Mouse (Mus musculus) neural tube, embryonic 14.5 days (tissue): ENCODE measurements around the gene Hacd3. TPM values are rescaled to one million over a fixed set of nuclear protein-coding genes. Genes with fewer than 3 reads are reported as not detected.
"Not testable (repeated sequence)": the region's sequence is repeated elsewhere in the genome, so short reads cannot be mapped to it uniquely, and the experiment has no call there.

Experiments
- ATAC-seq: fragments of 200-750 bp; cut with Nextera tagmentation; 2 replicates; pipeline ENCODE4 v1.8.0; 2017; ENCODE audit warnings: low read depth, mild to moderate bottlenecking, moderate TSS enrichment, moderate library complexity
- H3K27ac ChIP-seq: fragments of 300-500 bp; sonication (generic); 2 replicates; pipeline ENCODE4 v1.5.1; 2014; ENCODE audit warnings: low read depth, mild to moderate bottlenecking, control low read depth, low read length, moderate library complexity, mixed read lengths
- H3K27me3 ChIP-seq: fragments of 300-500 bp; sonication (generic); 2 replicates; pipeline ENCODE4 v1.6.1; 2014; ENCODE audit warnings: low read length; ENCODE audit not compliant: control insufficient read depth, insufficient read depth
- H3K36me3 ChIP-seq: fragments of 300-500 bp; sonication (generic); 2 replicates; pipeline ENCODE4 v1.6.1; 2014; ENCODE audit warnings: low read length, mixed read lengths; ENCODE audit not compliant: control insufficient read depth, insufficient read depth
- H3K4me1 ChIP-seq: fragments of 300-500 bp; sonication (generic); 2 replicates; pipeline ENCODE4 v1.6.1; 2014; ENCODE audit warnings: low read length; ENCODE audit not compliant: control insufficient read depth, insufficient read depth
- H3K4me2 ChIP-seq: fragments of 300-500 bp; sonication (generic); 2 replicates; pipeline ENCODE4 v1.6.1; 2014; ENCODE audit warnings: mild to moderate bottlenecking, low read depth, low read length, control low read depth
- H3K4me3 ChIP-seq: fragments of 300-500 bp; sonication (generic); 2 replicates; pipeline ENCODE4 v1.5.1; 2014; ENCODE audit warnings: low read depth, low read length, control low read depth, mixed read lengths
- H3K9ac ChIP-seq: fragments of 300-500 bp; sonication (generic); replicated peaks from 2 replicates; pipeline ENCODE4 v1.6.1; 2014; ENCODE audit warnings: low read depth, mild to moderate bottlenecking, control low read depth, low read length, mixed read lengths
- H3K9me3 ChIP-seq: fragments of 300-500 bp; sonication (generic); 2 replicates; pipeline ENCODE4 v1.6.1; 2016; ENCODE audit warnings: low read length; ENCODE audit not compliant: control insufficient read depth
- WGBS: fragments of 180-500 bp; shearing (Covaris S2); extraction: QIAGEN DNeasy Blood & Tissue Kit; methylation state at CpG from one replicate; pipeline ENCODE4 v1.1.7; 2014; 5-methylcytosine and 5-hydroxymethylcytosine counted together
- polyA plus RNA-seq: library from polyadenylated mRNA; unstranded; fragments of >200 nt; fragmentation: Nextera tagmentation; extraction: Ambion mirVana; gene quantifications from 2 replicates; pipeline ENCODE4 v1.2.1, GENCODE M21; 2014

Gene Hacd3
- polyA plus RNA-seq, 1 experiment from 2014 or later: 225 TPM

- Histone ChIP-seq H3K4me3 (no peak overlapping the region), H3K36me3 (peaks cover 48% of the 10 kb centered on the region), H3K27me3 (no peaks in the 10 kb centered on the region), H3K9ac (no peak overlapping the region), H3K4me2 (no peak overlapping the region), H3K4me1 (no peaks in the 10 kb centered on the region), H3K9me3 (no peaks in the 10 kb centered on the region), H3K27ac (no peak overlapping the region)
- WGBS: 97% methylated on average over 8 of the region's 8 CpGs
- no peak for ATAC-seq
These were observed 15.8 kb downstream of the Hacd3 start for GRCm38 (mm10) chr9:65005737-65006136.

GRCm38 (mm10) chr9:65001481-65001880, 20.0 kb downstream of the Hacd3 start:
- Histone ChIP-seq H3K27ac (no peak overlapping the region), H3K36me3 (peaks cover 56% of the 10 kb centered on the region), H3K4me3 (no peak overlapping the region), H3K27me3 (no peaks in the 10 kb centered on the region), H3K9ac (no peak overlapping the region), H3K9me3 (no peaks in the 10 kb centered on the region), H3K4me1 (no peaks in the 10 kb centered on the region), H3K4me2 (no peak overlapping the region)
- 52% methylated on average over 4 of the region's 4 CpGs for WGBS
- ATAC-seq: no peak

GRCm38 (mm10) chr9:64995464-64995863, 26.0 kb downstream of the Hacd3 start:
- ATAC-seq, H3K9me3 ChIP-seq, H3K9ac ChIP-seq, H3K27ac ChIP-seq, H3K27me3 ChIP-seq, H3K4me1 ChIP-seq, H3K4me2 ChIP-seq, H3K4me3 ChIP-seq: not testable (repeated sequence)
- peaks cover 56% of the 10 kb centered on the region for H3K36me3 ChIP-seq
- WGBS: 94% methylated on average over 1 of the region's 1 CpGs

- H3K4me2 ChIP-seq: no peak overlapping the region
- H3K4me1 ChIP-seq: no peaks in the 10 kb centered on the region
- H3K4me3 ChIP-seq: no peak overlapping the region
- no peak overlapping the region for H3K9ac ChIP-seq
- 95% methylated on average over 7 of the region's 7 CpGs for WGBS
- H3K36me3 ChIP-seq: peaks cover 58% of the 10 kb centered on the region
- H3K27ac ChIP-seq: no peak overlapping the region
- no peaks in the 10 kb centered on the region for H3K9me3 ChIP-seq
- ATAC-seq: no peak
- H3K27me3 ChIP-seq: no peaks in the 10 kb centered on the region
These were observed 31.2 kb downstream of the Hacd3 start for GRCm38 (mm10) chr9:64990291-64990690.

DNA sequence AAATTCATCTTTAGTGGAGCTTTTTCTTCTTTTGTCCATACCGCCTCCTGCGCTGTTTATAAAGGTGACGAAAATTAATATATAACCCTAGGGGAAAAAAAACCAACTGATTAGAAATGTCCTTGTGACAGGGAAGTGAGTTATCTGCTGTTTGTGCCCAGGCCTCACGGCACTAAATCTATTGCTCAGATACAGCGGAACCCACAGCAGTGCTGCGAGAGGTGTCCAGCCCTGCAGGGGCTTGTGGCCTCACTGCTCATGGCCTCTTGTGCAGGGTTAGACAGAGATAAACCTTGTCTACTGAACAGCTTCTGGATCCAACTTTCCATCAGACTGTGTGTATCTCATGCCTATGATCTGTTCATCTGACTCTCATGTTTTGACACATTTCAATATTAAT, 33.0 kb downstream of the Hacd3 start:
- Histone ChIP-seq H3K36me3 (peaks cover 64% of the 10 kb centered on the region), H3K9ac (no peak overlapping the region), H3K4me1 (no peaks in the 10 kb centered on the region), H3K4me2 (no peak overlapping the region), H3K4me3 (no peak overlapping the region), H3K27me3 (no peaks in the 10 kb centered on the region), H3K9me3 (no peaks in the 10 kb centered on the region), H3K27ac (no peak overlapping the region)
- ATAC-seq: no peak
- WGBS: 87% methylated on average over 6 of the region's 6 CpGs

DNA sequence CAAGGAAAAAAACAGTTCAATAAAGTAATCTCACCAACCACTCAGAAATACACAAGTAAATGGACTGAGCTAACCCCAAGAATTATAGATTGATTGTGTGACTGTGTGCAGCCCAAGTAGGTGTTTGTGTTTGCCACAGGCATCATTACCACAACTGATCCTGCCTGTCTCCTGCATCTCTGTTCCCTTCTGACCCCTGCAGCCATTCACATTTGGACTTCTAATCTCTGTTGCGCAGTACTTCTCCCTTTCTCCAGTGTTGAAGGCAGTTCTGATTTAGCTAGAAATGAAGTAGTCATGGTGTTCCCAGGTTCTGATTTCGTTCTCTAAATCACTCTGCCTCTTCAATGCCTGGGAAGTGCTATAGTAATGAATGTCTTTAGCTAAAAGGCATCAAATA, 33.8 kb downstream of the Hacd3 start:
- ATAC-seq: no peak
- H3K4me1 ChIP-seq: no peaks in the 10 kb centered on the region
- 97% methylated on average over 2 of the region's 2 CpGs for WGBS
- H3K4me2 ChIP-seq: no peak overlapping the region
- no peak overlapping the region for H3K27ac ChIP-seq
- H3K9ac ChIP-seq: no peak overlapping the region
- H3K4me3 ChIP-seq: no peak overlapping the region
- no peaks in the 10 kb centered on the region for H3K27me3 ChIP-seq
- peaks cover 64% of the 10 kb centered on the region for H3K36me3 ChIP-seq
- no peaks in the 10 kb centered on the region for H3K9me3 ChIP-seq

DNA sequence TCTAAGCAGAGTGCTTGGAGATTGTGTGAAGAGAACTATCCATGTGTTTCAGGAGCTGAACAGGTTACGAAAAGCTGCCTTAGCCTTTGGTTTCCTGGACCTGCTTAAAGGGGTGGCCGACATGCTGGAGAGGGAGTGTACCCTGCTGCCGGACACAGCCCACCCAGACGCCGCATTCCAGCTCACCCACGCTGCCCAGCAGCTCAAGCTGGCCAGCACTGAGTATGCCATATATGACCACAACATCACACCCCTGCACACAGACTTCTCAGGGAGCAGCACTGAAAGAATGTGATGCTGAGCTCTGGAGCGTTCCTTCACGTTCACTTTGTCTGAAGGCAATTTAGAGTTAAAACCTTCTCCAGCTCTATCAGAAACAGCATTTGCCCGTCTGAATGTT, 35.7 kb downstream of the Hacd3 start:
- Histone ChIP-seq H3K27ac (no peak overlapping the region), H3K9me3 (no peaks in the 10 kb centered on the region)

DNA sequence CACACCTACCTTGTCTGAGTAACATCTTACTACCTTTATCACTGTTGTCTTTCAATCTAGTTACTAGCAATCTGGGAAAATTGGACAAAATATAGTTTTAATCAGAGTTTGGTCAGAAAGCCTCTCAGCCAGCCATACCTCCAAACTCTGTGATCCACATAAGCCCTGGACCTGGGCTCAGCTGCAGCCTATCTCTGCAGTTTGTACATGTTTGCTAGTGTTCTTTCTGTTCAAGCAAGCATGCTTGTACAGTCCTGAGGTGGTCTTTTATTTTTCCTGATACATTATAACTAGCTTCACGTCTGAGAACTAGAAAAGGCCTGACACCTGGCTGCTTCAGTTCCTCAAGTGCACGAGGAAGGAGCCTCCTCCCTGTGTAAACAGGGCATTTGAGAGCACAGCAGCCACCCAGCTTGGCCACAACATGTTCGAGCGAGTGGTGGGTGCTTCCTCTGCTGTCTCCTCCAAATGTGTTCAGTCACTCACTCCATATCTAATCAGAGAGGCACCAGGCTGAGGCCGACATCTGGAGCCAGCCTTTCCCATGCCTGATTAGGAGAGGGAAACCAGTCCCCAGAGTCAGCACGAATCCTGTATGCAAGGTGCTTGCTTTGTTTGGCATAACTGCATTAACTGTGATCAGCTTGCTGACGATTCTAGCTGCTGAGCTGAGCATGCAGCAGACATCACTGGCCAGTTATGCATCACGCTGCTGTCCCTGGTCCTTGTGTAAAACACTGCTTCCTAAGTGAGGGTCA, 36.3 kb downstream of the Hacd3 start:
- Histone ChIP-seq H3K27me3 (no peaks in the 10 kb centered on the region), H3K27ac (no peak overlapping the region), H3K4me1 (no peaks in the 10 kb centered on the region), H3K9ac (no peak overlapping the region), H3K4me3 (no peak overlapping the region), H3K9me3 (no peaks in the 10 kb centered on the region), H3K4me2 (no peak overlapping the region), H3K36me3 (peaks cover 64% of the 10 kb centered on the region)
- ATAC-seq: no peak
- WGBS: 88% methylated on average over 8 of the region's 8 CpGs

More for the DNA sequence above, 35.7 kb downstream of the Hacd3 start:
- H3K4me1 ChIP-seq: no peaks in the 10 kb centered on the region
- WGBS: 87% methylated on average over 9 of the region's 9 CpGs
- H3K36me3 ChIP-seq: peaks cover 63% of the 10 kb centered on the region
- no peak overlapping the region for H3K4me3 ChIP-seq
- H3K27me3 ChIP-seq: no peaks in the 10 kb centered on the region
- no peak for ATAC-seq
- H3K9ac ChIP-seq: no peak overlapping the region
- H3K4me2 ChIP-seq: no peak overlapping the region

DNA sequence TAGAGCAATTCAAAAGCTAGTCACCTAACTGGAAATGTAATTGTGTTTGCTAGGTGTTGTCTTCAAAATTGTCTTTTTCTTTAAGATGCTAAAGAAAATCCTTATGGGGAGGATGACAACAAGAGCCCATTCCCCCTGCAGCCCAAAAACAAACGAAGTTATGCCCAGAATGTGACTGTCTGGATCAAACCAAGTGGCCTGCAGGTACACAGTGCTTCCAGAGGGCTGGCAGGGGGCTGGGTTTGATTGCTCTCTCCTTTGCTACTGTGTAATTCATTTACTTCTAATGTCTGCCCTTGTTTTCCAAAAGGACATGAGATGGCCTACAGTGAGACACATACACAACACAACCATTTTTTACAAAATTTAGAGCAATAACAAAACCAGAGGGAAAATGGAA, 39.6 kb downstream of the Hacd3 start:
- no peaks in the 10 kb centered on the region for H3K27me3 ChIP-seq
- 72% methylated on average over 1 of the region's 1 CpGs for WGBS
- H3K9ac ChIP-seq: no peak overlapping the region
- no peaks in the 10 kb centered on the region for H3K4me1 ChIP-seq
- H3K4me3 ChIP-seq: no peak overlapping the region
- no peak for ATAC-seq
- H3K36me3 ChIP-seq: peaks cover 61% of the 10 kb centered on the region
- H3K4me2 ChIP-seq: no peak overlapping the region
- H3K9me3 ChIP-seq: no peaks in the 10 kb centered on the region
- no peak overlapping the region for H3K27ac ChIP-seq
